Mouse (Mus musculus) right cerebral cortex, adult 2 months (tissue): ENCODE results near the gene Bsnd.

Experiments used
- DNase-seq, 2 experiments: peaks; one replicate each; pipeline ENCODE4 v3.0.0; 2021 to 2022; ENCODE audit warnings: low spot score in 2 of 2

Gene Bsnd

DNA sequence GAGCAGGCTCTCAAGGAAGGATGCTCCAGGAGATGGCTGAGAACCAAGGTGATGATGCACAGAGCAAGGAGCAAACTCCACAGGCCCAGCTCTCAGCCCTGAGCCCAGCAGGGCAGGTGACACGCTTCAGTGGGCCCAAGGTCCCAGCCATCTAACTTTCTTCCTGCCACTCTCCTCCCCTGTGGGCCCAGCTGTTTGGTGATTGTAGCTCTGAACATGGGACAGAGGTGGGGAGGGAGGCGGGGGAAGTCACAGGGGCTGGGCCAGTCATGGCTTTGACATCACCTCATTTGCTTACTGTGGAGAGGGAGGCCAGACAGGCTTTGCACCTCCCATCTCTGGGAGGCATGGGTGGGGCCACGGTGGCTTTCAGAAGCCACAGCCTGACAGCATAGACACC lies at the start of gene Bsnd:
TSS of gene Bsnd (minus strand) at position 168 of the 400 bp plus-strand sequence.
- no peak for DNase-seq

DNA sequence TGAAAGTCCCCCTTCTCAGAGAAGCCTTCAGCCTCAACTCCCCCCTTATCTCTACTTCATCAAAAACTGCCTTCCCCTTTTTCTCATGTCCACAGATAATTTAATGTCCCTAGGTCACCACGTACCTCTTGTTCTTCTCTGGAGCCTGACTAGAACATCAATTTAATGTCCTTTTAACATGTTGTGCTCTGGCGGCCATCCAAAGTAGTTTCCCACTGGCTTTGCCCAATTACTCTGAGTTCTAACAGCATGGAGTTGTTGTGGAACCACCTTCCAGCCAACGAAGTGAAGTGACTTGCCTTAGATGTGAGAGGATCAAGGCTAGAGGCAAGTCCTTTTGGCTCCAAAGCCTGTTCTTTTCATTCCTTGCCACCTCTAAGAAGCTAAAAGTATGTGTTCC lies 49.4 kb upstream of the Bsnd start:
- no peak for DNase-seq

DNA sequence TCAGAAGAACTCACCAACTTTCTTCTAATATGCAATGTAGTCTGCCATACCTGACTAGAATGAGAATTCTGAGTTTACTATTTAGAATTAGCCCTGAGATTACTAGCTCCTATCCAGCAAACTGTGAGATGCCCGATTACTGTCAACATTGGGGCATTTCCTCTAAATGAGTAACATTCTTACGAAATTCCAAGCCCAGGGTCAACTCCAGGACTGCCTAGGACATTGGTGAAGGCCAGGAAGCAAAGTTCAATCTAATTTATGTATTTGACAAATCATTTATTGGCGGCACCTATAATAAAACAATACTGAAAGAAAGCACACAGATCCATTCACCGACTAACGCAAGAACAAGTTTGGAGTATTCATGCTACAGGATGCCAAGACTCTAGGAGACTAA lies 47.7 kb upstream of the Bsnd start:
- DNase-seq = no peak

GRCm38 (mm10) chr4:106534256-106534655 lies 42.2 kb upstream of the Bsnd start:
- no peak for DNase-seq

- DNase-seq = no peak
Measured at GRCm38 (mm10) chr4:106533421-106534080, 41.5 kb upstream of the Bsnd start.

- DNase-seq = no peak
Measured at GRCm38 (mm10) chr4:106530113-106530482, 38.0 kb upstream of the Bsnd start.

DNA sequence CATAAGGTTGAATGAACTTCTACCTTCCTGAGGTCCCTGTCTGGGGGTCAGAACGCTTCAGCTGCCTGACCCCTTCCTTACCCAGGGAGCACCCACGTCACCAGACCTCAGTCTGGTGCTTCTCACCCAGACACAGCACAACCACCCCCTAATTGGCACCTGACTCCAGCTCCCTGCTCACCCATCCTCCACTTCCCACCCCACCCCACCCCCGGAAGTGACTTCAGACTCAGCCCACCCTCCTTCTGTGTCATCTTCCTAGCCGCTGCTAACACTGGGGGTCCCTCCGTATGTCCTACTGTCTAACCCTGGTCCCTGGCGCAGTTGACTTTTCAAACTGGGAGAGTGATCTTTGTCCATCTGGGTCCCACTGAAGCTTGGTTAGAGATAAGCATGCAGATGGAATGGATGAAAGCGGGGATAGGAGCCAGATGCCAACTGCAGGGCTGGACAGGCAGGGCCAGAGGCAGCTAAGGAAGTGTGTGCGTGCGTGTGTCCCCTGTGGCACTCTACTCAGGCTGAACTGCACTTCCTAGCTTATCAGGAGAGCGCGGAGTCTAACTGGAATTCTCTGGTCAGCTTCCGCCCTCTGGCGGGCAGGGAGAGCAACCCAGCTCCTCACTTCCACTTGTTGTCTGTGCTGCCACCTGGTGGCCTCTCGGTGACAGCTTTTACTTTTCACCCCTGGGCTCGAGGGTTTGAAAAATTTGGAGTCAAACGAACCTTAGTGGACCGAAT lies 37.5 kb upstream of the Bsnd start:
- peak; percentile 94 for DNase-seq

- peak; percentile 37 for DNase-seq
Measured at GRCm38 (mm10) chr4:106527856-106528547, 35.9 kb upstream of the Bsnd start.

GRCm38 (mm10) chr4:106525001-106525400 lies 32.9 kb upstream of the Bsnd start:
- no peak for DNase-seq

DNA sequence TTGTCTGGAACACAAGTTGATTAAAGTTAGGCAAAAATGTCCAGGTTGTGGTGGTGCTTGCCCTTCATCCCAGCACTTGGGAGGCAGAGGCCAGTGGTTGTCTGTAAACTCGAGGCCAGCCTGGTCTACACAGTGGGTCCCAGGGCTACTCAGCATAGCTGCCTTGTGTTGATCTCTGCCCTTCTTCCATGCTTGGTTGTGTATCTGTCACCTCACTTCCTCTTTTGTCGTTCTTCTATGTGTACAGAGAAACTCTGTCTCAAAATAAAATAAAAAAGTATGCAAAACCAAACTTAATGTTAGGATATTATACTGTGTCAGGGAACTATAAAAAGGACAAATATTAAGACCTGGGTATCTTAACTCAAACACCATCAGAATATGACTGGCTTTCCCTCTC lies 32.0 kb upstream of the Bsnd start:
- DNase-seq = no peak

GRCm38 (mm10) chr4:106522547-106522946 lies 30.5 kb upstream of the Bsnd start:
- DNase-seq = no peak

GRCm38 (mm10) chr4:106514606-106515005 lies 22.5 kb upstream of the Bsnd start:
- no peak for DNase-seq

DNA sequence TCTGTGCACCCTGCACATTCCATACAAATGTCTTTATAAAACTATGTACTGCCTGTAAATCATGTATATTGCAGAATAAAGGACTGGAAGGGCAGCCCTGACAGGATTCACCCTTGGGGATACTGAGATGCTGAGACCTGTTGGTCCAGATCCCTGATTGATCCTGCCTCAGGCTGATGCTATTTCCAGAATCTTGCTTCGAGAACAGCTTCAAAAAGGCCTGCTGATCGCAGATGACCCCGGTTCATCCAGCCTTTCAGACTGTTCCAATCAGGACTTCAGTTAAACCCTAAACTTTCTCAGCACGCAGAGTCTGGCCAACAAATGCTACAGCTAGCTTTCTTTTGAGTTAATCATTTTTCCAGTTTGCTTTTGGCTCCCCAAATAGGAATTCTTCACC lies 17.8 kb upstream of the Bsnd start:
- DNase-seq = no peak

GRCm38 (mm10) chr4:106505453-106506058 lies 13.5 kb upstream of the Bsnd start:
- DNase-seq = no peak

- DNase-seq = no peak
Measured at GRCm38 (mm10) chr4:106503578-106503977, 11.5 kb upstream of the Bsnd start.

DNA sequence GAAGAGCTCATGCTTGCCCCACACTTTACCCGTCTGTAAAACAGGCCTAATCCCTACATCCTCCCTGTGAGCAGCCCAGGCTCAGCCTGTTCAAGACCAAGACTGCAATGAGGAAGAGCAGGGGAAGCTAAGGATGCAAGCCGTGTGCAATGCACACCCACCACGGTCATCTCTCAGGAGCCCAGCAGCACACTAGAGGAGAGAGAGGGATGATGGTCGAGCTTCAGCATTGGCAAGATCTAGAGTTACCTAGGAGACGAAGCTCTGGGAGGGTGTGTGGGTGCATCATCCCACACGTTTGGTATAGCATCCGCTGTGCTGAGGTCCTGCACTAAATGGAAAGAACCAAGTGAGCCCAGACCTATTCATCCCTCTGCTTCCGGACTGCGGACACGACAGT lies 8.0 kb upstream of the Bsnd start:
- DNase-seq = peak; percentile 45 to 57

DNA sequence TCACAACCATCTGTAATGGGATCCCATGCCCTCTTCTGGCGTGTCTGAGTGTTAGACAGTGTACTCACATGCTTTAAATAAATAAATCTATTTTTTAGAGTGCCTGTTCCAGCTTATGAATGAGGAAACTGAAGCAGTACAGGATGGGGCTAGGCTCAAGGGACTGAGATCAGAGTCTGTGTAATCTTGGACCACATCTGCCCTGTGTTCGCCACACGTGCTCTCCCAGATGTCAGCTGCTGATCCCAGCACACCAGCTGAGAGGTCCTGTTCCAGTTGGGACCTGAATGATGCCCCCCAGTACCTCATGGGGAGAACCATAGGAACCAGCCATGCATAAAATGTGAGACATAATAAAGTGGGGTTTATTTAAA lies 6.4 kb upstream of the Bsnd start:
- DNase-seq = no peak

DNA sequence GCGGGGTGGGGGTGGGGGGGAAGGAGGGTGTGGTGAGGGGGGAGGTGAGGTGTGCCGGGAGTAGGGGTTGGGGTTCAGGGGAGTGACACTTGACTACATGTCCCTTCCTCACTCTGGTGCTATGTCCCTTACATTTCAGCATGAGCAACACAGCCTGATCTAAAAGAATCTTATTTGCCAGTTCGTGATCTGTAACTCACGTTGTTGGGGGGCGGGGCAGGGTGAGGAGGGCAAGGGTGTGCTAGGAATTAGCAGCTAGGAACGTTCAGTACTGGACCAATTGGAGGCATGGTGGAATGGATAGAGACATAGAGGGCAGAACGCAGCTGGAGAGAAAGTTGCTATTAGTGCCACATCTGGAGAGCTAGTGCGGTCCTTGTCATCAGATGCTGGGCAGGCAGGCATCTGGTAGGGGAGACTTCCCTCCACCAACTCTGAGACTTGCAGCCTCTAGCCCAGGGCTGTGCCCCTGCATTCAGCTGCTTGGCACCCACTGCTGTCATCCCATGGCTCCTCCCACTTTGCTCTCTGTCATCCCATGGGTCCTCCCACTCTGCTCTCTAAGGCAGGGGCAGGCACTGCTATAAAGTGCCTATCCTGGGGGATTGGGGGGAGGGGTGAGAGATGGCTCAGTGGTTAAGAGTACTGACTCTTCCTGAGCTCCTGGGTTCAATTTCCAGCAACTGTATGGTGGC lies 5.8 kb upstream of the Bsnd start:
- no peak for DNase-seq

DNA sequence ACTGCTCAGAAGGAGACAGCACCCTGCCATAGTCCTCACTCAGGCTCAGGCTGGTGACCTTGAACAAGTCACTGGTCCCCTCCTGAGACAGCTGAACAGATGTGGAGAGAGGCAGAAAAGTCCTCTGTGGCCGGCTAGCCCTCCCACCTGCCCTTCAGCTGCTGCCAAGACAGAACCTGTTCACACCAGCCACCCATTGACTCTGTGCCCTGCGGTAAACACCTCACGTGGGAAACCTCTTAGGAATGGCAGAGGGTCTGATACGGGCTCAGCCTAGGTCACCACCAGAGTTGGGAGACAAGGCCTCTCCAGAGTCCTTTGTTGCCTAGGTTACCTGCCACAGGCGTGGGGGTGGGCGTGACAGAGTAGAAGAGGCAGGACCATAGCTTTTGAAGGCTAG lies 4.8 kb upstream of the Bsnd start:
- no peak for DNase-seq

- no peak for DNase-seq
Measured at GRCm38 (mm10) chr4:106493639-106494038, 1.6 kb upstream of the Bsnd start.

DNA sequence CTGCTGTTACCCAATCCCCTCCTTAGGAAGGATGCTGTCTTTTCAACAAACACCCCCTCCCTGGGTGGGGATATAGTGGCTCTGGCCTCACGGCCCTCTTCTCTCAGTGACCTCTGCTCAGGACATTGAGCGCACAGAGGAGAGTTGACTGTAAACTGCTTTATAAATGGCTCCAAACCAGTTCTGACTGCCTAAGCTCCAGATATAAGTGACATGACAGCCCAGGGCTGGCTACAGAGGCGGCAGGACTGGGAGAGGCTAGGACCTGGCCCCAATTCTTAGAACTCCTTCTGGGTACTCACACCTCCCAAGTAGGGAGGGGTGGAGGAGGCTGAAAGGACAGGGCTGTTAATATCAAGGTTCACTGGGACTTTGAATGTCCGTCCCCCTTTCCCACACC lies 1.5 kb downstream of the Bsnd start:
- DNase-seq = no peak

DNA sequence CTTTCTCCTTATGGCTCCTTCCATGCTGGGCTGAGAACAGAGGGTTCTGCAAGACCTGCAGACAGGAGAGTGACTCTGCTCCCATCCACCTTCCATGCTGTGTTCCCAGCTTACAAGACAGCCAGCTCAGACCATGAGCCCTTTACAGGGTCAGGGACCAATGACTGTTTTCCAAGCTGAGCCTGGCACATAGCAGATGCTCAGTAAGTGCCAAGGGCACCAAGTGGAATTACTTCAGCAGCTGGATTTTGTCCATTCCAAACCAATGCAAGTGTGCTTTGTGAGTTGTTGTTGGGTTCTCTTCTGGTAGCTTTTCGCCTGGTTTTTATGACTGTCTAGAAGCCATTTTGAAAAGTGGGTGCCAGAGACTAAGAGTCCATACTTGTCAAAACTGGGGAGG lies 8.3 kb downstream of the Bsnd start:
- DNase-seq = no peak
